Mouse (Mus musculus) brain, embryonic 18.5 days (tissue): ENCODE data around the gene Pgbd5.
"Not testable (repeated sequence)": the region's sequence is repeated elsewhere in the genome, so short reads cannot be mapped to it uniquely, and the experiment has no call there.

ENCODE experiments used
- DNase-seq: peaks from one replicate; pipeline ENCODE4 v3.0.0-alpha.2; 2012; ENCODE audit warnings: low read depth, low spot score

Gene Pgbd5

GRCm38 (mm10) chr8:124429417-124429816 lies 10.0 kb downstream of the Pgbd5 start:
- DNase-seq = no peak

- DNase-seq = not testable (repeated sequence)
Measured at GRCm38 (mm10) chr8:124428721-124429120, 10.7 kb downstream of the Pgbd5 start.

GRCm38 (mm10) chr8:124421413-124421812 lies 18.0 kb downstream of the Pgbd5 start:
- DNase-seq = no peak

GRCm38 (mm10) chr8:124418927-124419326 lies 20.5 kb downstream of the Pgbd5 start:
- DNase-seq = no peak

GRCm38 (mm10) chr8:124418185-124418584 lies 21.3 kb downstream of the Pgbd5 start:
- DNase-seq = no peak

- DNase-seq = no peak
Measured at GRCm38 (mm10) chr8:124416646-124417045, 22.8 kb downstream of the Pgbd5 start.

- DNase-seq = no peak
Measured at GRCm38 (mm10) chr8:124415789-124416188, 23.7 kb downstream of the Pgbd5 start.

- no peak for DNase-seq
Measured at GRCm38 (mm10) chr8:124415002-124415401, 24.5 kb downstream of the Pgbd5 start.

- no peak for DNase-seq
Measured at GRCm38 (mm10) chr8:124413244-124413965, 26.1 kb downstream of the Pgbd5 start.

- no peak for DNase-seq
Measured at GRCm38 (mm10) chr8:124412496-124413243, 26.8 kb downstream of the Pgbd5 start.

GRCm38 (mm10) chr8:124404471-124405260 lies 34.8 kb downstream of the Pgbd5 start:
- no peak for DNase-seq

GRCm38 (mm10) chr8:124403876-124404275 lies 35.6 kb downstream of the Pgbd5 start:
- no peak for DNase-seq

- DNase-seq = no peak
Measured at GRCm38 (mm10) chr8:124399403-124399861, 40.0 kb downstream of the Pgbd5 start.

- DNase-seq = no peak
Measured at GRCm38 (mm10) chr8:124398843-124399402, 40.5 kb downstream of the Pgbd5 start.

- no peak for DNase-seq
Measured at GRCm38 (mm10) chr8:124397321-124398065, 42.0 kb downstream of the Pgbd5 start.

- no peak for DNase-seq
Measured at GRCm38 (mm10) chr8:124396531-124396930, 42.9 kb downstream of the Pgbd5 start.

GRCm38 (mm10) chr8:124395392-124395791 lies 44.1 kb downstream of the Pgbd5 start:
- DNase-seq = no peak

- no peak for DNase-seq
Measured at GRCm38 (mm10) chr8:124394951-124395350, 44.5 kb downstream of the Pgbd5 start.

- DNase-seq = no peak
Measured at GRCm38 (mm10) chr8:124393927-124394326, 45.5 kb downstream of the Pgbd5 start.

GRCm38 (mm10) chr8:124393013-124393412 lies 46.4 kb downstream of the Pgbd5 start:
- no peak for DNase-seq
